Mouse (Mus musculus) midbrain, embryonic 11.5 days (tissue): ENCODE results near the gene H2-M10.2. TPM values are rescaled to one million over a fixed set of nuclear protein-coding genes. Genes with fewer than 3 reads are reported as not detected.
"Not testable (repeated sequence)": the region's sequence is repeated elsewhere in the genome, so short reads cannot be mapped to it uniquely, and the experiment has no call there.

Experiments
- ATAC-seq: fragments of 200-750 bp; cut with Nextera tagmentation; 2 replicates; pipeline ENCODE4 v1.8.0; 2017; ENCODE audit warnings: moderate TSS enrichment, moderate library complexity; ENCODE audit not compliant: low FRiP score
- DNase-seq: peaks from one replicate; pipeline ENCODE4 v3.0.0; 2015; ENCODE audit warnings: low spot score; ENCODE audit errors: missing footprints
- H3K27ac ChIP-seq: fragments of 300-500 bp; sonication (generic); 2 replicates; pipeline ENCODE4 v1.5.1; 2014; ENCODE audit warnings: low read depth, low read length
- H3K27me3 ChIP-seq: fragments of 300-500 bp; sonication (generic); 2 replicates; pipeline ENCODE4 v1.6.1; 2014; ENCODE audit warnings: mild to moderate bottlenecking, low read length, moderate library complexity, mixed read lengths; ENCODE audit not compliant: control insufficient read depth, insufficient read depth
- H3K36me3 ChIP-seq: fragments of 300-500 bp; sonication (generic); 2 replicates; pipeline ENCODE4 v1.6.1; 2014; ENCODE audit warnings: mild to moderate bottlenecking, low read length, moderate library complexity, mixed read lengths; ENCODE audit not compliant: control insufficient read depth, insufficient read depth
- H3K4me1 ChIP-seq: fragments of 300-500 bp; sonication (generic); 2 replicates; pipeline ENCODE4 v1.6.1; 2014; ENCODE audit warnings: low read length; ENCODE audit not compliant: control insufficient read depth, insufficient read depth
- H3K4me2 ChIP-seq: fragments of 300-500 bp; sonication (generic); 2 replicates; pipeline ENCODE4 v1.6.1; 2014; ENCODE audit warnings: mild to moderate bottlenecking, moderate library complexity
- H3K4me3 ChIP-seq: fragments of 300-500 bp; sonication (generic); 2 replicates; pipeline ENCODE4 v1.5.1; 2014; ENCODE audit warnings: low read depth, low read length
- H3K9ac ChIP-seq: fragments of 300-500 bp; sonication (generic); 2 replicates; pipeline ENCODE4 v1.6.1; 2014; ENCODE audit warnings: low read length
- H3K9me3 ChIP-seq: fragments of 300-500 bp; sonication (generic); 2 replicates; pipeline ENCODE4 v1.6.1; 2016; ENCODE audit warnings: low read length; ENCODE audit not compliant: control insufficient read depth
- WGBS: fragments of 180-500 bp; shearing (Covaris S2); extraction: QIAGEN DNeasy Blood & Tissue Kit; methylation state at CpG from one replicate; pipeline ENCODE4 v1.1.7; 2014; 5-methylcytosine and 5-hydroxymethylcytosine counted together
- polyA plus RNA-seq: library from polyadenylated mRNA; unstranded; fragments of >200 nt; fragmentation: Nextera tagmentation; extraction: Ambion mirVana; gene quantifications from 2 replicates; pipeline ENCODE4 v1.2.1, GENCODE M21; 2014

Gene H2-M10.2
- polyA plus RNA-seq, result 0.19 TPM in 1 of 2 replicates, not detected in the other

- DNase-seq (peak; percentile 47), ATAC-seq (no peak)
- Histone ChIP-seq H3K4me3 (no peak within 1 kb of the TSS), H3K27ac (no peak within 1 kb of the TSS), H3K4me1 (no peaks in the 10 kb centered on the region), H3K4me2 (no peak within 1 kb of the TSS), H3K9me3 (no peaks in the 10 kb centered on the region), H3K9ac (no peak within 1 kb of the TSS), H3K27me3 (no peaks in the 10 kb centered on the region), H3K36me3 (peaks cover 7% of the 10 kb centered on the region; the same call in 1 of the 2 replicates)
- 94% methylated on average over 2 of the region's 2 CpGs for WGBS
These were observed at the start of gene H2-M10.2 for GRCm38 (mm10) chr17:36286390-36286789. TSS of gene H2-M10.2 (minus strand) at chr17:36286490.

GRCm38 (mm10) chr17:36326055-36326454 is 39.8 kb upstream of the H2-M10.2 start, which contains the start of gene H2-M10.1:
TSS of gene H2-M10.1 (minus strand) at chr17:36326155.
- H3K4me3 ChIP-seq, result no peak within 1 kb of the TSS
- no peak within 1 kb of the TSS for H3K4me2 ChIP-seq
- no peaks in the 10 kb centered on the region for H3K4me1 ChIP-seq
- ATAC-seq (no peak), DNase-seq (no peak)
- no peaks in the 10 kb centered on the region for H3K36me3 ChIP-seq
- no peaks in the 10 kb centered on the region for H3K27me3 ChIP-seq
- H3K9ac ChIP-seq, result no peak within 1 kb of the TSS
- no peak within 1 kb of the TSS for H3K27ac ChIP-seq
- WGBS, result 88% methylated on average over 4 of the region's 4 CpGs
- H3K9me3 ChIP-seq, result no peaks in the 10 kb centered on the region

- Histone ChIP-seq H3K9me3 (no peaks in the 10 kb centered on the region), H3K4me2 (peak overlapping the region; percentile 57), H3K9ac (peak overlapping the region; percentile 66), H3K4me1 (0 out of 2 replicates have a peak, but pooled peaks cover 2% of the 10 kb centered on the region), H3K27ac (no peak overlapping the region), H3K4me3 (peak overlapping the region; percentile 44), H3K36me3 (no peaks in the 10 kb centered on the region), H3K27me3 (no peaks in the 10 kb centered on the region)
- WGBS, result 34% methylated on average over 5 of the region's 5 CpGs
- ATAC-seq, result peak; percentile 41
- no peak for DNase-seq
These were observed 29.5 kb upstream of the H2-M10.2 start for GRCm38 (mm10) chr17:36315689-36316253.

GRCm38 (mm10) chr17:36315041-36315688 is 28.9 kb upstream of the H2-M10.2 start:
- no peaks in the 10 kb centered on the region for H3K9me3 ChIP-seq
- H3K27me3 ChIP-seq, result no peaks in the 10 kb centered on the region
- DNase-seq, result peak; percentile 96
- 0 out of 2 replicates have a peak, but pooled peaks cover 2% of the 10 kb centered on the region for H3K4me1 ChIP-seq
- under 1% methylated on average over 19 of the region's 19 CpGs for WGBS
- H3K9ac ChIP-seq, result peak overlapping the region; percentile 66
- H3K27ac ChIP-seq, result peak overlapping the region; percentile 12; the same call in 1 of the 2 replicates
- H3K36me3 ChIP-seq, result no peaks in the 10 kb centered on the region
- H3K4me3 ChIP-seq, result peak overlapping the region; percentile 44
- H3K4me2 ChIP-seq, result peak overlapping the region; percentile 57
- peak; percentile 87 for ATAC-seq

GRCm38 (mm10) chr17:36314511-36314910 is 28.2 kb upstream of the H2-M10.2 start:
- Histone ChIP-seq H3K4me3 (peak overlapping the region; percentile 44), H3K9me3 (no peaks in the 10 kb centered on the region), H3K27me3 (no peaks in the 10 kb centered on the region), H3K27ac (no peak overlapping the region), H3K36me3 (no peaks in the 10 kb centered on the region), H3K4me2 (peak overlapping the region; percentile 57), H3K4me1 (0 out of 2 replicates have a peak, but pooled peaks cover 2% of the 10 kb centered on the region), H3K9ac (peak overlapping the region; percentile 66; the same call in 1 of the 2 replicates)
- DNase-seq, result peak; percentile 93
- ATAC-seq, result peak; percentile 63
- WGBS, result 1% methylated on average over 9 of the region's 9 CpGs

GRCm38 (mm10) chr17:36309293-36309692 is 23.0 kb upstream of the H2-M10.2 start:
- H3K9me3 ChIP-seq, result no peaks in the 10 kb centered on the region
- ATAC-seq, result no peak
- DNase-seq, result no peak

GRCm38 (mm10) chr17:36308855-36309254 is 22.6 kb upstream of the H2-M10.2 start:
- not testable (repeated sequence) for H3K9me3 ChIP-seq

More at GRCm38 (mm10) chr17:36309293-36309692, 23.0 kb upstream of the H2-M10.2 start:
- WGBS, result 41% methylated on average over 1 of the region's 1 CpGs
- H3K27me3 ChIP-seq, result no peaks in the 10 kb centered on the region
- no peak overlapping the region for H3K27ac ChIP-seq
- H3K4me2 ChIP-seq, result no peak overlapping the region
- H3K9ac ChIP-seq, result no peak overlapping the region
- no peaks in the 10 kb centered on the region for H3K36me3 ChIP-seq
- H3K4me1 ChIP-seq, result no peaks in the 10 kb centered on the region
- no peak overlapping the region for H3K4me3 ChIP-seq

GRCm38 (mm10) chr17:36281521-36282245 is 4.6 kb downstream of the H2-M10.2 start:
- Histone ChIP-seq H3K9ac (no peak overlapping the region), H3K4me1 (no peaks in the 10 kb centered on the region), H3K27me3 (no peaks in the 10 kb centered on the region), H3K4me2 (no peak overlapping the region), H3K9me3 (no peaks in the 10 kb centered on the region), H3K36me3 (peaks cover 16% of the 10 kb centered on the region), H3K4me3 (no peak overlapping the region), H3K27ac (no peak overlapping the region)
- 91% methylated on average over 4 of the region's 4 CpGs for WGBS
- ATAC-seq (no peak), DNase-seq (peak; percentile 69)

More at GRCm38 (mm10) chr17:36308855-36309254, 22.6 kb upstream of the H2-M10.2 start:
- ATAC-seq, H3K4me3 ChIP-seq, H3K4me2 ChIP-seq, H3K27me3 ChIP-seq, H3K36me3 ChIP-seq, H3K4me1 ChIP-seq, H3K27ac ChIP-seq, H3K9ac ChIP-seq: not testable (repeated sequence)
- WGBS, result 3% methylated on average over 3 of the region's 3 CpGs
- DNase-seq, result peak; percentile 95
